Mouse (Mus musculus) adrenal gland, adult 18-20 months (tissue): ENCODE results near the gene Invs. TPM values are rescaled to one million over a fixed set of nuclear protein-coding genes. Genes with fewer than 3 reads are reported as not detected.
"Not testable (repeated sequence)": the region's sequence is repeated elsewhere in the genome, so short reads cannot be mapped to it uniquely, and the experiment has no call there.

Experiments used
- DNase-seq, 2 experiments: peaks; one replicate each; pipeline ENCODE4 v3.0.0; 2021 to 2022; ENCODE audit warnings: low spot score in 2 of 2
- total RNA-seq, 2 experiments: library from RNA; stranded (reverse); gene quantifications; 1 replicate in 1 of 2; 2 replicates in 1 of 2; pipeline ENCODE4 v1.2.3; 2021

The Invs gene
- total RNA-seq, 2 experiments from 2014 or later = 10.6 to 11.5 TPM

DNA sequence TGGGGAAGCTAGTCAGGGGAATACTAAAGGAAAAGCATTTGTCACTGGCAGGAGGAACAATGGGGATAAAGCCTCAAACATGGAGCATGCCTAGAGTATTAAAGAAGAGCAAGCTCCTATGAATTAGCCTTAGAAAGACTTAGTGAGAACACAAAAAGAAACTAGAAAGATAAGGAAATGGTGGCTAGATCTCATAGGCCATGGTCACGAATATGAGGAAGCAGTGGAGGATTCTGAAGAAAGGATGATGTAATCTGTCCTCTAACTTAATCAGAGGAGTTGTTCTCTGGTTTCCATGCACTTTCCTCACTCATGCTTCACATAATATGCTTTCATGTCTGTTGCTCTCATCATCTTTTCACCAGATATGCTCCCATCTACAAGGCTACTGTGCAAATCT lies 42.5 kb downstream of the Invs start:
- no peak for DNase-seq

DNA sequence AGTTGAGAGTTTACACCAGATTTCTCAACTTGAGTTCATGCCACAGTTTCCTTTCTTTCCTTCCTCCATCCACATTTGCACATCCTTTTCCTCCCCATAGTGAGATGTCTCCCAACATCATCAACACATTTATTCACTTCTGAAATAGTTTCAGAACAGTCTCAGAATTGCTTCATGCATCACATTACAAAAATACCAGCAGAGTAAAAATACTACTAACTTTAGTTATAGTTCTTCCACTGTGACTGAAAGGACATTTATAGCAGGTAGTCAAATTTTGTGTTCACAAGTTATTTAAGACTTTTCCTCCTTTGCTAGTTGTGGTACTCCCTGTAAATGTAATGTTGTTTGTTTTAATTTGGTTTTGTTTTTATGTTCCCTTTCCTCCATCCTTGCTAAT lies 47.6 kb downstream of the Invs start:
- no peak for DNase-seq

DNA sequence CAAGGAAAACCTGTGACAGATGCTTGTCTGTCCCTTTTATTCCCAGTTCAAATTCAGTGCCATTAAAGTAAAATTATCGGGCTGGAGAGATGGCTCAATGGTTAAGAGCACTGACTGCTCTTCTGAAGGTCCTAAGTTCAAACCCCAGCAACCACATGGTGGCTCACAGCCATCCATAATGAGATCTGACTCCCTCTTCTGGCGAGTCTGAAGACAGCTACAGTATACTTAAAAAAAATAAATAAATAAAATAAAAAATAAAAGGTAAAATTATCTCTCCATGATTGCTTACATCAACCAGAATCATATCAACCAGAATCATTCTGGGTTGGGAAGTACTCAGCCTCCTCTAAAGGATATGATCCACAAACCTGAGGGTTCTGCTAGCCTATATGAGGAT lies 48.5 kb downstream of the Invs start:
- DNase-seq = no peak

DNA sequence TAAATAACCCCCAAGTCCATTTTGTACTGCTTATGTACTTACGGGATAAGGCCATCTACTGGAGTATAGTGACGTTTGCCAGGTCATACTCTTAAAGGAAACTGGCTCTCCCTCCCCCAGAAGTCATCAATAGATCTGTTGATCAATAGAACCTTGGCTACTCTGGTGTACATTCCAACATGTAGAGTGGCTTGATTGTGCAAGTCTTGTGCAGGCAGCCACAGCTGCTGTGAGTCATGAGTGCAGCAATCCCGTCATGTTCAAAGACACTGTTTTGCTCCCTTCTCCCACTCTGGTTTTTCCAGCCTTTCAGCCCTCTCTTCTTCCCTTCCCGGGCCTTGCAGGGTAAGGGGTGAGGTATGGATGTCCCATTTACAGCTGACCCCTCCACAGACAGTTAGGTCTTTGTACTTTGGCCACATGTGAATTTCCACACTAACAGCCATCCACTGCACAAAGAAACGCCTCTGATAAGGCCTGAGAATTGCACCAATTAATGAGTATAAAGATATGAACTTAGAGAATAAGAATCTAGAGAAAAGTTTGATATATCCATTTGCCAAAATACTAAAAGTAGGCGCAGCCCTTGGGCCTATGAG lies 53.0 kb downstream of the Invs start:
- DNase-seq = no peak

DNA sequence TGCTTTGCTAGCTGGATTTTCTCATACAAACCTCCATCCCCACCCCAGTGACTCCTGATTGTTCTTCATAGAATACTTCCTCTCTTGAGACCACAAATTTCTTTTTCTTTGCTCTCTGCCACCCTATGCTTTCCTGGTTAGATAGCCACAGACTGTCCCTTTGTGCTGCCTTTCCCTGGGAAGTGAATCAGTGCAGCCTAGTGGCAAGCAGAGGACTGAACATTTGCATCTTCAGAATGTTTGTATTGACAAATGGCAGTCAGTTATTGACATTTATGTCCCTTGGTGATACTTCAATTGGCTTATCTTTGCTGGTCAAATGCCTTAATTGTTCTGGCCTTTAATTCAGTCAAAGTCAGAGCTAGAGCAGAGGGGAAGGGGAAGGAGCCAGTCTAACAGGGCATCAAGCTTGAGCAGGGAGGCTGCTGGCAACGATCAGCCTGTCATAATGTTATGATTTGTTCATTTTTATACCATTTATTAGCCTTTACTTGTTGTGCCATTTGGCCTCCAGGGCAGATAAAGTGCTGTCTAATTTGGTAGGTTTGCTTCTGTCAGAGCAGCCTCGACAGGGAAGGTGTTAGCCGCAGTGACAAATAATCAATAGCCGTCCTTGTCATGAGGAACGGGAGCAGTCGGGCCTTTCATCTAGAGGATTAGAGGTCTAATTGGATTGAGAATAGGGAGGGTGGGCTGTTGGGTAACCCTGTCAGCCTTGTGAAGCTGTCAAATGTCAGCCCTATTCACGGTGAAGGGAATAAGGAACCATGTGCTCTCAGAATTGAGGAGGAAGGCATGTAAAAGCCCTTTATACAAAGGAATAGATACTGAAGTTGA lies 55.6 kb downstream of the Invs start:
- DNase-seq = no peak

DNA sequence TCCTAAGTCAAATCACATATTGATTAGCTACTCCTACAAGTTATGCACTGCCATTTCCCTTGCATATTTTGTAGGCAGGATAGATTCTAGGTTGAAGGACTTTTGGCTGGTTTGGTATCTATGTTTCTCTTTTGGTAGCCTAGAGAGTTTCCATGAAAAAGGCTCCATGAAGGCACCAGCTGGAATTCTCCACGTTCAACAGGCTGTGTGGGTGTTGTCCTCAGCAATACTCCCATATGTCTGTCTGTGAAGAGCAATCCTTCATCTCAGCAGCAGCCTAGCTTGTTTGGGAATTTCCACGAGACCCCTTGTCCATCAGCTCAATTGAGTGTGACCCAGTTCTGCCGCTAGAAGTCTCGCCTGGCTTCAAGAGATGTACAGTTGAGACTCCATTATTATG lies 63.1 kb downstream of the Invs start:
- DNase-seq = no peak

DNA sequence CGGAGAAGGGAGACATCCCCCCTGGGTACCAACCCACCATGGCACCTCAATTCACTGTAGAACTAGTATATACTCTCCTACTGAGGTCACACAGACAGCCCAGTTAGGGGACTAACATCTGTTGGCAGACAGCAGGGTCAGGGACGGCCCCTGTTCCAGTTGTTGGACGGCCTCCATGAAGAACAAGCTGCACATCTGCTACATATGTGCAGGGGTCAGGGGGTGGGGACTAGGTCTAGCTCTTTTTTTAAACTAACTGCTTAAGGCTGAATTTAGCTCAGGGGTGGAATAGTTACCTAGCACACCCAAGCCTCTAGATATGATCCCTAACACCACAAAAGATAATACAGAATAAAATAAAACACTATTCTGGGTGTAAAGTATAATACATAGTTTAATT lies 82.8 kb downstream of the Invs start:
- no peak for DNase-seq

DNA sequence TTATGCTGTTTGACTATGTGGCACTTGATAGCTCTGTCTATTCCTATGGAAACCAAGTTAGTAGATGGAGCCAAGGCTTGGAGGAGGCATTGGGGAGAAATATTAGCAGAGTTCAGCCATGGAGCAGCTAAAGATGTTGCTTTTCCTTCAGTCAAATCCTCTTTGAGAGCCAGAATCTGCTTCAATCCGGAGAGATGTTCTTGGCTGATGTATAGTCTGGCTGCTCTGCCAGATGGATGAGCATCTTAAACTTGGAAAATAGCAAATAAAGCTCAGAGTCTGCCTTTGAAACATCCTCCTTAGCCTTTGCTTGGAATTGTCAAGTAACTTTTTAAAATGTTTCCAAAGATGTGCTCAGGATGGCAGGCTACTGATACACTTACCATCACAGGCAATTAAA lies 91.5 kb downstream of the Invs start:
- DNase-seq = no peak

DNA sequence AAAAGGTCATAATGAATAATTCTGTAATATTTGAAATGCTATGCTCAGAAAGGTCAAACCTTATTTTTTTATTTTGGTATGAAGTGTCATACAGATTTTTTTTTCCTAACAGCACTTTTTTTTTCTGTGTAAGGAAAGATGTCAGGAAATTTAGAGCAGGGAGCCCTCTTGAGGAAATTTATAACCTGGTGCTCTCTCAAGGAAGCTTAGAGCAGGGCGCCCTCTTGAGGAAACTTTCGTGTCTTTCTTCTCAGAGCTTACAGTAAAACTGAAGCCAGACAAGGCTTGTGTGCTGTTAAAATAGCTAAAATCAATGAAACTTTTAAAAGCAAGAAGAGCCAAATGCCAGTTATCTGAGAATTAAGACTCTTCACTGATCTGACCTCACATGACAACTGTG lies 101.4 kb downstream of the Invs start:
- peak; percentile 59 to 64 for DNase-seq

DNA sequence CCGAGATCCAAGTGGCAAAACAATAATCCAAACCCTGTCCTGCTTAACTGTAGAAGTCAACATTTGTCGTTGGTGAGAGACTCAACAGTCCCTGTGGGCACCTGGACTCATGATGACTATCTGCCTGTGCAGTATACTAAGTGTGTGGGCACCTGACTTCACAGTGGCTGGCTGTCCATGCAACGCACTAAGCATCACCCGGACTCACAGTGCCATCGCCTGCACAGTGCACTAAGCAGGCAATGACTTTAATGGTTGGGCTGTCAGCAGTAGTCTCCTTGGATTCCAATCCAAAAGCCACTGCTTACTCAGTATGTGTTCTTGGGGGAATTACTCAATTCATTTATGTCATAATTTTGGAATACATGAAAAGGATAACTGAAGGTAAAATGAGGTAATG lies 102.9 kb downstream of the Invs start:
- no peak for DNase-seq

DNA sequence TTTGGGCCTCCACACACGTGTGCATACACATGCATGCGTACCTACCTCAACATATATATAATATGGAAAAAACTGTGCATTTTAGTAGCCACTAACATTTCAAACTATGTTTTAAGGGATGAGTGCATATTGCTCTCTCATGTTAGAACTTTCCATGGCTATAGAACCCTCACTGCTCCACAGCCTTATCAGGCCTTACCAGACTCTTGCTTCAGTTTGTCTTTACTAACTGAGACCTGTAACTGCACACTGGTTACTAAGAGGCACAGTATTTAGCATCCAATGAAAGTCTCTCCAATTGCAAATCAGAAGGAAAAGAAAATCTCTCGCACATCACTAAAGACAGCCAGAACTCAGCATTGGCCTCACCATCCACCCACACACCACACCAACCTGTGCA lies 117.4 kb downstream of the Invs start:
- DNase-seq = no peak

DNA sequence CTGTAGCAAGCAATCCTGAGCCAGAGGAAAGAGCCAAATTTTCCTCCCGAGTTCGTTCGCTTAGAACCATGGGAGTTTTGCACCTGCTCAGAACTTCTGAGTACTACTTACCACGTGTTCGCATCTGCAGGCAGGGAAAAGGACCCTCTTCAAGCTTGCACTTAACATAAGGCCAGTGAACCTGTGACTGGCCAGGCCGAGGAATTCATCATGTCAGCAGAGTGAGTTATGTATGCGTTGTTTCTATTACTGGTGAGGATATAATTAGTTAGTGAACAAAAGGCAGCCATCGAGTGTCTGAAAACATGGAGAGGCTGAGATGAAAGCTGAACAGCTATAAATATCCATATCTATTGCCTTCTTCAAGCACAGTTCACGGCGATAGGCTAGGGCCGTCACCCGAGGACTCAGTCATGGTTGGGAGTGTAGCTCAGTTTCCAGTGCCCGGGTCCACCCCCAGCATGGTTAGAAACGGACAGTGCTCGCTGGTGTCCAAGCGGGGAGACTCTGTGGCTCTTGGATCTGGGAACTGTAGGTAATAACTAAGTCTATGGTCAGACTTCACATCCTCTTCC lies 123.6 kb downstream of the Invs start:
- DNase-seq = no peak

DNA sequence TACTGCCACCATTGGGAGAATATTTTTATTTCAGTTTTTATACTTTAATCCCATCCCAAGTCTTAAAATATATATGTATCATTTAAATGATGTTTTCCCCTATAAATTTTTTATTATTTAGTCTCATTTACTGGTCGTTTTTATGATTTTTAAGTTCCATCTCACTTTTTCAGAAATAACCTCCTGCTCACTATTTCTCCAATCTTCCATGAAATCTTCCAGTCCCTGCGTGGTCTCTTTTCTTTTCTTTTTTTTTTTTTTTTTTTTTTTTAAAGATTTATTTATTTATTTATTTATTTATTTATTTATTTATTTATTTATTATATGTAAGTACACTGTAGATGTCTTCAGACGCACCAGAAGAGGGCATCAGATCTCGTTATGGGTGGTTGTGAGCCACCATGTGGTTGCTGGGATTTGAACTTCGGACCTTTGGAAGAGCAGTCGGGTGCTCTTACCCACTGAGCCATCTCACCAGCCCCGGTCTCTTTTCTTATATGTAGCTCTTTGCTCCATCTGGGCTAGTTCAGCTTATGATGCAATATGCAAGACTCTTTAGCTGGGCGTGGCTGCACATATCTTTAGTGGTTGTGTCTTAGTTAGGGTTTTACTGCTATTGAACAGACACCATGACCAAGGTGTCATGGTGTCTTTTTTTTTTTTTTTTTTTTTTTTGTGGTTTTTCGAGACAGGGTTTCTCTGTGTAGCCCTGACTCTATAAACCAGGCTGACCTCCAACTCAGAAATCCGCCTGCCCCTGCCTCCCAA lies 126.3 kb downstream of the Invs start:
- not testable (repeated sequence) for DNase-seq

DNA sequence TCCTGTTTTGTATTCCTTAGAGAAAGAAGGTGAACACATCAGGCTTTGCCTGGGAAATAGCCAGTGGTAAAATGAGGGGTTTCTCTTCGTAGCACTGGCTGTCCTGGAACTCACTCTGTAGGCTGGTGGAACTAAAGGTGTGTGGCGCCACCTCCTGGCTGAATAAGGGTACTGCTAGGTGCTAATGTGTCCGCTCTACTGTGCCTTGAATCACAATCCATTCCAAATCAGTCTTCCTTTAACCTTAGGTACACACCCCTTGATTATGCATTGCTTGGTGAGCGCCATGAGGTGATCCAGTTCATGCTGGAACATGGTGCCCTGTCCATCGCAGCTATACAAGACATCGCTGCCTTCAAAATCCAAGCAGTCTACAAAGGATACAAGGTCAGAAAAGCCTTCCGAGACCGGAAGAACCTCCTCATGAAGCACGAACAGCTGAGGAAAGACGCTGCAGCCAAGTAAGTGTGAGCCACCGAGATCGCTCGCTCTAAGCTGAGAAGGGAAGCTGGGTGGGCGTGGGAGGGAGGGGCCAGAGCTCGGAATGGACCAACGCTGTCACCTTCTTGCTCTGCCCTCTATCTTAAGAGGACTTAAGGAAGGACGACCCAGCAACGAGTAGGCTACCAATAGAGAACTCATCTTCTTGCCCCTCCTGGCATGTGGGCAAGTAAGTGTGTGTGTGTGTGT lies 127.9 kb downstream of the Invs start:
- peak; percentile 62 to 72 for DNase-seq

DNA sequence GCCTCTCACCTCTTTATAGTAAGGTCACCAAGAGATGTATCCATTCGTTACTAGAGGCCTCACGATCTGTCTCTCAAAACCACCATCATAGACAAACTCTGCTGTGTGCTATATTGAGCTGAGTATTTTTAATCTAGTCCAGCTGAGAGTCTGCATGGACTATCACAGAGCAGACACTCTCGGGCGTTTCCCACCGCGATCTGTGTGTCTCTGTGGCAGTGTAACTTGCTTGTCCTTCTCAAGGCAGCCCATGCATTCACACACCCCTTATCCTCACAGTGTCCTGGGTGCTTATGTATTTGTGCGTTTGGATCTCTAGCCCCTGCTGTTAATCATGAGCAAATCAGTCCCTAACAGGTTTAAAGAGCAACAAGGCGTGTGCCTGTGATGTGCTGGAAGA lies 133.9 kb downstream of the Invs start:
- no peak for DNase-seq

DNA sequence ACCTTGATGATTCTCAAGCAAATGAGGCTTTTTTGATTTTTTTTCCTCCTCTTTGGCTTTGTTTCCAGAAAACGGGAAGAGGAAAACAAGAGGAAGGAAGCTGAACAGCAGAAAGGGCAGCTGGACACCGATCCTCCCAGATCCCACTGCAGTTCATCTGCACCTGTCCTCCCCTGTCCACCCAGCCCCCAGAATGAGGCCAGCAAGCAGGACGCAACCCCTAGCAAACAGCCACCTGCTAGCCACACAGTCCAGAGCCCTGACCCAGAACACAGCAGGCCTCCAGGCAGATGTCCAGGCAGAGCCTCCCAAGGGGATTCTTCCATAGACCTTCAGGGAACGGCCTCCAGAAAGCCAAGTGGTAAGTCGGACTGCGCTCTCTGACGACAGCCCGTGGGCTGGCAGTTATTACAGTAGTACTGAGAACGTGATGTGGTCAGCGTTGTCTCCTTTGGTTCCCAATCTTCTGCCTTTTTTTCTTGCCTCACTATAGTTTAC lies 136.3 kb downstream of the Invs start:
- peak in 1 of 2 experiments; percentile 40 for DNase-seq

DNA sequence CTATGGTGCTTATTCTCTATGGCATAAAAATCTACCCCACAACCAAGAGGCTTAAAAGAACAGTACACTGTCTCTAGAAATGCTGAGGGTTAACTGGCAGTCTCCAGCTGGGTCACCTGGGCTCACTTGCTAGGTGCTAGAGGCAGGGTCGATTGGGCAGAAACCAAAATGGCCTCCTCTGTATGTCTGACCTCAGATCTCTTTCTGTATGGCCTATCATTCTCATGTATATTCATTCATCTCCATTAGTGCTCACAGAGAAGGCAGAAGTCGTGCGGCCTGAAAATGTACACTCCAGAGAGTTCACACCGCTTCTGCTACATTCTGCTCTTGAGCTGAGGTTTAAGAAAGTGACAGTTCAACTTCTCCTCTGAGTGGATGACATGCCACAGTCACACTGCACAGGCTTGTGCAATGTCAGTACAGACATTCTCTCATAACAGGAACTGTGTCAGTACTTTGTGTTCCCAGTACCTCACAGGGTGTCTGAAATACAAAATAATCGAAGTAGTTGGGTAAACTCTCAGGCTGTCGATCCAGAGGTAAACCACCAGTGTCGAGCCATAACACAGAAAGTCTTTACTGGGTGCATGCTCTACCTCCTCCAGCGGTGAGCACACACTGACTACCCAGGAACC lies 139.4 kb downstream of the Invs start:
- DNase-seq = no peak

DNA sequence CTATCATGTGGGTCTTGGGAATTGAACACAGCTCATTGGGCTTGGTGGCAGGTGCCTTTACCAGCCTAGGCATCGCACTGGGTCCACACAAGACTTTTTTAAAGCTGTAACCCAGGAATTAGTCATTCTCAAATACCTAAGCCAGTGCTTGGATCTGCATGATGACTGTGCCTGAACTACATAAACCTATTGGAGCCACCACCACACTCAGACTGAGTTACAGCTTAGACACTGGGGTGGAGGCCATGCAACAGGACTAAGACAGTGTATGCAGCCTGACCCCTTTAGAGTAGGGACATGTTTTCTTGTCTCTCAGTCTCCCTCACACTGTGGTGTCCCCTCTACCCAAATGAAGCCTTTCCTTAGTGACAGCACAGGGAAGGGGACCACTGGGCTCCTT lies 143.1 kb downstream of the Invs start:
- DNase-seq = no peak

DNA sequence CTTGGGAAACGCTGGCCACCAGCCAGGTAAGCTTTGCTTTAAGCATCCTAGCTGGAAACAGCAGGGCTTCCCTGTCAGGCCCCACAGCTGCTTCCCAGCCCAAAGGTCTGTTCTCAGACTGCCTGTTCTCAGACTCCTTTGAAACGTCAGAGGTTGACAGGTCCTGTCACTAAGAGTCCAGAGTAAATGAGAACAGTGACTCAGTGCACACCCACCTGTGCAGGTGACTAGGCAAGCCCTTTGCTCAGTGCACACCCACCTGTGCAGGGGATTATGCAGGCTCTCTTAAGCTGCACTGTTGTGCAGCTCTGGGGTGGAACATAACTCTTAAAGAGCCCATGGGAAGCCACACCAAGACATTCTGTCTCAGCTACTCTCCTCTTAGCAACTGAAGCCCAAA lies 144.2 kb downstream of the Invs start:
- DNase-seq = no peak

DNA sequence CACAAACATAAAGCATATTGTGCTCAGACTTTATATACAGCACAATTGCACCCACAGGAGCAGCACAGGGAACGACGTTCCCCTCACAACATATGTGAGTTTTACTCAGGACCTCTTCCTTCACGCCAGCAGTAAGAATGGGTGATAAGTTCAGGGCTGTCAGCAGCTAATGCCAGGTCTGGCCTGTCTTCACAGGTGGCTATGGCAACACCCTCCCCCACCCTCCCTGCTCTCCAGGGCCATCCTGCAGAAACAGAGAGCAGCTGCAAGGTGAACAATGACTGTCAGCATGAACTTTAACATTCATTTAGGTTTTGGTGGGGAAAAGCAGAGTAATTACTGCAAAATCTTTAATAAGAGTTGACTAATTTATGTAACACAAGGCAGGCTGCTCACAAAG lies 147.9 kb downstream of the Invs start:
- DNase-seq = no peak

DNA sequence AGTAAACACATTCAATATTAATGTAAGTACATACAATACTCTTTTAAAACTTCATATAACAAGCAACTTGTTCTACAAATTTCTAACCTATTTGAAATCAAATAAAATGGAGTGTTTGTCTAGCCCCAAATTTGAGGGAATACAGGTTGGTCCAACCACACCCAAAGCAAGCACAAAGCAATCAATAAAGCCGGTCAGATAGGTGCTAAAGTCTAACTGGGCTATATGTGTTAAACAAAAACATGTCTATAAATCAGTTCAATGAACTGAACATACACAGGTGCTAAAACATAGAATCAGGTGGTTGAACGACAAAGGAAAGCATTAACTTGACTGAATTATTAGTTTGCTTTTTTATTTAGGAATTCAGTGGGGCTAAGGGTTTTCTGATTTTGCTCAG lies 148.5 kb downstream of the Invs start:
- no peak for DNase-seq
